Mouse (Mus musculus) retina, adult 2 months (tissue): Measurements from ENCODE around the gene Il11ra1.
A peak's percentile ranks its signal among the peaks of the same experiment; 100 is the strongest.
"Not testable (repeated sequence)": the region's sequence is repeated elsewhere in the genome, so short reads cannot be mapped to it uniquely, and the experiment has no call there.

Experiments
- DNase-seq: peaks from one replicate; pipeline ENCODE4 v3.0.0-alpha.2; 2012; ENCODE audit warnings: low read depth, low spot score

The Il11ra1 gene

DNA sequence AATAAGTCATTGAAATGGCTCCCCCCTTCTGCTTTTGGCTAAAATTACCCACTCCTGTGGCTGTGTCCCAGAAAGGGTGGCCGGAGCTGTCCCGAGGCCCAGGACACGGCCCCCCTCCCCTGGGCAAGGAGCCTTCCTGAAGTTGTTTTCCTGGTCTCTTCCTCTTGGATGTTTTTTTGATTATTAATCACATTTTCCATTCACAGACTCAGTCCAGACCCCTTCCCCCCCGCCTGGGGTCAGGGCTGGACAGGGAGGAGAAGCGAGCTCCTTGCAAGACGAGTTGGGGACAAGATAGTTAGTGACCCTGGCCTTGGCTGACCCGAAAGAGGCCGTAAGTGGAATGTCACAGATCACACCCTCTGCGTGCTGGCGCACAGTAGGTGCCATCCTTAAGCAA lies at the start of gene Il11ra1:
Il11ra1 (plus strand) TSS at position 207 of the 400 bp plus-strand sequence.
- DNase-seq = not testable (repeated sequence)

- peak; percentile 40 for DNase-seq
Observed at GRCm38 (mm10) chr4:41653296-41653695, 46.5 kb upstream of the Il11ra1 start.

GRCm38 (mm10) chr4:41653730-41654129 lies 46.1 kb upstream of the Il11ra1 start:
- DNase-seq = no peak

DNA sequence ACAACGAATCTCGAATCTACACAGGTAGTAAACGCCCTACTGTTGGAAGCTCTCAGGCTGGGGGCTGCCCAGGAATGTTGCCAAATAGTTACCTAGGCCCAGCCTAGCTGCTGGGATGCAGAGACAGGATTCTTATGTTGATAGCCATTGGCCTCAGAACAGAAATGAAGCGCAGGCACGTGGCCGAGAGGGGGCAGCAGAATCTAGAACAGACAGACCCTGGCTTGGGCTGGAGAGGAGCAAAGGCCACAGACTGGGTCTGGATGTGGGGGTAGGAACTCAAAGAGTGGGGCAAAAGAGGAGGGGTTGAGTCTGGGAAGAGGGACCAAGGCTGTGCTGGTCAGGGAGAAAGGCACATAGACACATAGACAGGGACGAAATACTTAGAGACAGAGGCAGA lies 45.6 kb upstream of the Il11ra1 start:
- DNase-seq = no peak

- no peak for DNase-seq
Observed at GRCm38 (mm10) chr4:41655525-41655924, 44.3 kb upstream of the Il11ra1 start.

DNA sequence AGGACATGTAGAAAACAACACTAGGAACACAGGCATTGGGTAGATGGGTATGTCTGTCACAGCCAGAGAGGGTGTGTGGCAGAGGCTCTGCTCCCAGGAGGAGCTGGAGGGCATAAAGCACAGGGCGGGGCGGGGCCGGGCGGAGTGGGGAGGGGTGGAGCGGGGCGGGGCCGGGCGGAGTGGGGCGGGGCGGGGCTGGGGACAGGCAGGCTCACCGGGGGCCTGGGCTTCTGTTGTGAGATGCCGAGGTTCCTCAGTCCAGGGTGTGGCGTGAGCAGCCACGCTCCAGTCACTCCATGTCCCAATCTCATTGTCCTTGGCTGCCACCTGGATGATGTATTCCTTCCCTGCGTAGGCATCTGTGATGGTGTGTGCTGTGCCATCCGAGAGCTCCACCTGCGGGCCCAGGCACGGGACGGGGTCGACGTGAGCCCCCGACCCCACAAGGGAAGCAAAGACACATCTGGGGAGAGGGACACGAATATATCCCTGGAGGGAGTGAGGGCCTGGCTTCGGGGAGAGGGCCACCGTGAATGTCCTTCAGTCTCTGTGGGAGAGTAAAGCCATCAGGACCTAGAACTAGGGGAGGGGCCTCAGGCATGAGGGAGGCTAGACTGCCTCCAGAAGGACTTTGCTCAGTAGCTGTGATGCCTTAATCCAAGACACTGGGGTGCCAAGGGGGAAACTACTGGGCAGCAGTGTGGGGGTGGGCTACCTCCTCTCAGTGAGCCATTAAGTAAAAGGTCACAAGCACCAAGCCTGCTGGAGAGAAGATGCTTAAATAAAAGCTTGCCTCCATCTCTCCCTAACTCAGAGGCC lies 41.0 kb upstream of the Il11ra1 start:
- no peak for DNase-seq

GRCm38 (mm10) chr4:41659556-41659955 lies 40.2 kb upstream of the Il11ra1 start:
- DNase-seq = no peak

DNA sequence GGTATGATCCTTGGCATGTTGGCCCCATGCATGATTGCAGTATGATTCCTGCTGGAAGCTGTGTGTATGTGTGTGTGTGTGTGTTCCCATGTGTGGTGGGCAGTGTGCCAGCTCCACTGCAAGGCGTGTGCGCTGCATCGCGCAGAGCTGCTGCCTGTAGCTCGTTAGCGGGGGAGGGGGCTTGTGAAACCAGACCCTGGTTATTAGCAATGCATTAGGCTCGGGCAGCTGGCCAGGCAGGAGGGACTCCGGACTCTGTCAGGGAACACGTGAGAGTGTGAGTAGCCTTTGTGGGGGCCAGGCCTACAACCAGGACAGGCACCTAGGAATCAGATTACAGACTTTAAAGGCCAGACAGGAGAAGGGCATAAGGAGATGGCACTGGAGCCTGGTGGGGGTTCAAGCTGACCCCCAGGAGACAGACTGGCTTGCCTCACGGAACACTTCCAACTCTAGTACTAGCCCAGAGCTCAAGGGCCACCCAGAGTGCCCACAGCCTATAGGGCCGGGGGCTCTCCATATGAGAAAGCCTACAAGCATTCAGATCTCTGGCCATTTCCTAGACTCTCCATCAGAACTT lies 38.8 kb upstream of the Il11ra1 start:
- no peak for DNase-seq

- no peak for DNase-seq
Observed at GRCm38 (mm10) chr4:41662723-41663122, 37.1 kb upstream of the Il11ra1 start.

DNA sequence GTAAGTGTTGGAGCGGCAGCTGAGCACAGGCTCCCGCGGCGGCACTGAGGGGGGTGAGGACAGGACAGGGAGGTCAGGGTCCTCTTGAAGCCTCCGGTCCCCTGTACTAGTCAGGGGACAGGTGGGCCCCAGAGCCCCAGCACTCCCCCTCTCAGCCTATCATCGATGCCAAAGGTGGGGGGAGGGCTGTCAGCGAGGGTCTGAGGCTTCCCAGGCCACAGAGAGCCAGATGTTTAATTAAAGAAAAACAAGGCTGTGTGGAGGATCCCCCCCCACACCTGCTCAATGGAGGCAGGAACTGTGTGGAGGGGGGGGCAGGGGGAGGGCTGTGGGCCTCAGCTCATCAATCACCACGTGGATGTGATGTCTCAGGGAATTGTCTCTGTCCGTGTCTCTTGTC lies 36.2 kb upstream of the Il11ra1 start:
- no peak for DNase-seq

GRCm38 (mm10) chr4:41664533-41664932 lies 35.3 kb upstream of the Il11ra1 start:
- no peak for DNase-seq

DNA sequence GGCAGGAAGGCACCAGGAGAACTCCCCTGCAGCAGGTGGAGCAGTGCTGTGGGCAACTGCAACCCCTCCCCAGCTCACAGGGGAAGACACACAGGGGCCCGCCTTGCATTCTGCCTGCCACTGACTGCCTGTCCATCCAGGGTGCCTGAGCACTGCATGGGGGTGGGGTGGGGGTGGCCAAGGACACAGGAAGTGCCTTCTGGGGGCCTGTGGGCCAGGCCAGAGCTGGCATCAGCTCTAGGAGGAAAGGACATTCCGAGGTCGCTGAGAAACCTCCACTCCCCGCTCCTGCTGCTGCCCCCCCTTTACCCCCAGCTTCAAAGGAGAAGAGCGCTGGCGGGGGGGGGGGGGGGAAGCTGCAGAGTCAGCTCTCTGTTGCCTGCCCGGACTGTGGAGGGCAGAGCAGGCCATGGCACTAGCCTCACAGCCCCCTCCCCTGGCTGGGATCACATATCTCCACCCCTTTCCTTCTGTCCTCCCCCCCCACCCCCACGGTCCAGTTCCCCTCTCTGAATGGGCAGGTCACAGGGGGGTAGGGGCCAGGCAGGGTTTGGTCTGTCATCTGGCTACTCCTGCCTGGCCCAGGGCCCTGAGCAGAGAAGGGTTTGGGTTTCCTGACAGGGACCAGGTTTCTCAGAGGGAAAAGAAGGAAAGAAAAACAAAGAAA lies 34.6 kb upstream of the Il11ra1 start:
- DNase-seq = no peak

DNA sequence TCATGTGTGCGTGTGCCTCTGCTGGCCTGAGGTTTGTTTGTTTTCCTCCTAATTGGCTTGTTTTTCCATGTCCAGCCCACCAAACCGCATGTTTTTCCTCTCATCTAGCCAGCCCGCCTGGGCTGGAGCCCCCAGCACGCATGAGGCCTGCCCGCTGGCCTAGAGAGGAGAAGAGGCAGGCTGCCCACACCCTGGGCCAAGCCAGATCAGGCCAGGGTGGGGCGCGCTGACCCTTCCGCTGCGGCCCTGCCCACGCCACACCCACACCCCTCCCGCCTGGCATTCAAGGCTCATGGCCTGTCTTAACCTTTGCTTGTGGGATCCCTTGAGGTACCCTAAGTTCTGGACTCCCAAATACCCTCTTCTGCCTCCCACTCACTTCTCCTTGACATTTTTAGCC lies 33.1 kb upstream of the Il11ra1 start:
- no peak for DNase-seq

GRCm38 (mm10) chr4:41670836-41671235 lies 29.0 kb upstream of the Il11ra1 start:
- no peak for DNase-seq

GRCm38 (mm10) chr4:41671500-41671899 lies 28.3 kb upstream of the Il11ra1 start:
- no peak for DNase-seq

DNA sequence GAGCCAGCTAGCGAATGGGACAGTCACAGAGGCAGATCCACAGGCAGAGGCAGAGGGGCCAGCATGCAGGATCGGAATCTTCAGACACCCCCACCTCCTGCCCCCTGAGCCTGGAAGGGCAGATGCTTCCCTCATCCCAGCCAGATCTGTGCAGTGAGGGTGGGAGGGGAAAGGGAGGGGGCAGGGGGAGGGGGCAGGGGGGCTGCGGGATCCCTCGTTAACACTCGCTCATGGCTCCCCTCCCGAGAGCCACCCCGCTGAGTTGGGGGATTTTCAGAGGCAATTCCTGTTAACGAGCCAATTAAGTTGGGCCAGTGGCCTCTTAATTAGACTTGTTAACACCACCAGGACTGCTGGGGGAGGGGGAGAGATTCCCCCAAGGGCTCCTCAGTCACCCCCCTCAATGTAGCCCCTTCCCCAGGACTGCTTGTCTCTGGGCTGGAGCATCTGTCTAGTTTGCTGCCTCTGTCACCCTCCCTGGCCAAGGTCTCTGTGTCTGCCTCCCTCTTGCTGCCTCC lies 27.8 kb upstream of the Il11ra1 start:
- DNase-seq = no peak

DNA sequence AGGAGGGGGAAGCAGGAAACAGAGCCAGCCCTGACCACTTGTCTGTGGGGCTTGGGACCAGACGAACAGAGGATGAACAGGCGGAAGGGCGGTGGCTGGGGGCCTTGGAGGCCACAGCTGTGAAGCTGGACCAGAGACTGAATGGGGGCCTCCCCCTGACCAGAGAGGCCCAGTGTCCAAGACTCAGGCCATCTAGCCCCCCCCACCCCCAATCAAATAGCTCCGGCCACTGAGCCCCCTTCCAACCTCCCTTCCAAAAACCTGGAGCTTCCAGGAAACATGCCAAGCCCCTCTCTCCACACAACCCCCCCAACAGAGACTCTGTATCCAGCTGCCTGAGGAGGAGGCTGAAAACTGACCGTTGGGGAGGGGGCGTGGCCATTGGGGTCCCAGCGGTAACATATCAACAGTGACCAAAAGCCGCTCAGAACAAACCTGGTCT lies 27.2 kb upstream of the Il11ra1 start:
- no peak for DNase-seq

GRCm38 (mm10) chr4:41673186-41673585 lies 26.6 kb upstream of the Il11ra1 start:
- DNase-seq = no peak

GRCm38 (mm10) chr4:41676248-41677005 lies 23.4 kb upstream of the Il11ra1 start:
- DNase-seq = no peak

GRCm38 (mm10) chr4:41677006-41677629 lies 22.7 kb upstream of the Il11ra1 start:
- no peak for DNase-seq

DNA sequence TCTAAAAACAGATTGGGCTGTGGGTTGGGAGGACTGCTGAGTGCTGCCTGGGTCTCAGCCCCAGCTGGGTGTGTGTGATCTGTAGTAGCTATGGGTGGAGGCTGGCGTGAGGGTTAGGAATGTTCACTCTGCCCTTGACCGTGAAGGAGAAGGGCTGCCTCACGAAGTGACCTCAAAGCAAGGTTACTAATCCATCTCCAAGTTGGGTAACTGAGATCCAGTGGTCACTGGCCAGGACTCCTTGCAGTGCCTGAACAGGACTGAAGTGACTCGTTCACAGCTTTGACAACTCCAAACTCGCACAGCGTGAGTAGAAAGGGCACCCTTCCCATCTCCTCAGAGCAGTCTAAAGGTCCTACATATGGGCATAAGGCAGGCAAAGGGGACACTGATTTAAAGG lies 20.9 kb upstream of the Il11ra1 start:
- no peak for DNase-seq
